8 mouse cellular contexts compared by ENCODE assay signal in genomic region chr7:81454331-81455039, GRCm38 (mm10). TPM values are rescaled to one million over a fixed set of nuclear protein-coding genes. Genes with fewer than 3 reads are reported as not detected.
DNase-seq lines count a peak whose midpoint lies in the region; ATAC-seq and TF ChIP-seq lines count a peak whose summit lies in the region.

No protein-coding gene starts in this region.

- H3K27me3 ChIP-seq in forebrain, embryonic 16.5 days (replicated peaks; ENCODE audit: control insufficient read depth, insufficient read depth, low read length) = peaks cover 63% of the 10 kb centered on the region
- H3K27me3 ChIP-seq in lung, embryonic 14.5 days (ENCODE audit: insufficient read depth, low read length) = peaks cover 70% of the 10 kb centered on the region

- peaks cover 0 to 8% of the 10 kb centered on the region in 2 experiments; a peak in 2 of 4 replicates for H3K4me1 ChIP-seq in ES-E14 (ENCODE audit: control insufficient read depth in 2 of 2, insufficient read depth in 2 of 2, low read length in 2 of 2, poor library complexity in 1 of 2)
- no peaks in the 10 kb centered on the region for H3K4me1 ChIP-seq in brown adipose tissue, adult 24 weeks (ENCODE audit: control insufficient read depth, insufficient read depth, insufficient read length, low read length)
- H3K4me1 ChIP-seq in forebrain, embryonic 16.5 days (replicated peaks; ENCODE audit: control insufficient read depth, insufficient read depth, low read length) = peaks cover 26% of the 10 kb centered on the region
- H3K4me1 ChIP-seq in lung, embryonic 14.5 days (ENCODE audit: insufficient read depth) = no peaks in the 10 kb centered on the region

- H3K4me3 ChIP-seq in ES-E14 (ENCODE audit: insufficient read depth in 1 of 2, low read depth in 1 of 2, low read length in 2 of 2, poor library complexity in 1 of 2, severe bottlenecking in 1 of 2) = peak overlapping the region; percentile 64 to 79
- peak overlapping the region; percentile 65 for H3K4me3 ChIP-seq in brown adipose tissue, adult 24 weeks (ENCODE audit: insufficient read depth, low read depth, low read length)
- peak overlapping the region; percentile 63 for H3K4me3 ChIP-seq in forebrain, embryonic 16.5 days (replicated peaks; ENCODE audit: low read length)
- H3K4me3 ChIP-seq in lung, embryonic 14.5 days (ENCODE audit: low read depth, low read length) = peak overlapping the region; percentile 49

- in situ Hi-C loops in ES-E14 (cut with MboI; ENCODE audit: low sequenced_read_pairs in 2 of 2, unreplicated experiment in 2 of 2) = no loop called here

- ATAC-seq in forebrain, embryonic 16.5 days = peak; percentile 54
- peak; percentile 50; the same call in 1 of the 2 replicates for ATAC-seq in lung, embryonic 14.5 days (ENCODE audit: insufficient read depth)

- H3K4me2 ChIP-seq in forebrain, embryonic 16.5 days (ENCODE audit: low read length) = peak overlapping the region; percentile 93
- peak overlapping the region; percentile 80 for H3K4me2 ChIP-seq in lung, embryonic 14.5 days

- no peak for DNase-seq in ES-E14 (ENCODE audit: low read depth, low spot score)
- peak; percentile 60 to 68 for DNase-seq in heart, postnatal 36 days
- DNase-seq in layer of hippocampus, adult 18-20 months (ENCODE audit: low spot score in 2 of 2) = peak; percentile 57 to 74
- DNase-seq in lung, embryonic 14.5 days = peak; percentile 13
- peak; percentile 49 for DNase-seq in retina, embryonic 14.5 days (ENCODE audit: low spot score)
- no peak for DNase-seq in c-Kit-positive CD71-positive TER-119-positive erythroid progenitor cells, embryonic 14.5 days (ENCODE audit: low spot score)

- H3K27ac ChIP-seq in ES-E14 (ENCODE audit: insufficient read depth, low read depth, low read length, poor library complexity, severe bottlenecking) = no peak overlapping the region
- H3K27ac ChIP-seq in brown adipose tissue, adult 24 weeks (replicated peaks; ENCODE audit: low read depth, low read length) = peak overlapping the region; percentile 25; the same call in 1 of the 2 replicates
- no peak overlapping the region for H3K27ac ChIP-seq in forebrain, embryonic 16.5 days (ENCODE audit: low read length)
- H3K27ac ChIP-seq in lung, embryonic 14.5 days (ENCODE audit: low read depth) = no peak overlapping the region

- no peak for TF ChIP-seq CTCF in lung, embryonic 14.5 days (IDR thresholded peaks at IDR 0.05; ENCODE audit: low read depth)

- H3K36me3 ChIP-seq in ES-E14 (ENCODE audit: control insufficient read depth, insufficient read depth, low read length, poor library complexity, severe bottlenecking) = no peaks in the 10 kb centered on the region
- H3K36me3 ChIP-seq in forebrain, embryonic 16.5 days (ENCODE audit: control insufficient read depth, insufficient read depth) = no peaks in the 10 kb centered on the region
- no peaks in the 10 kb centered on the region for H3K36me3 ChIP-seq in lung, embryonic 14.5 days (ENCODE audit: insufficient read depth)

- intact Hi-C loops in heart, postnatal 36 days (cut with DNase I) = loop anchor here (5.0 kb wide), 2 partner anchors 108 to 288 kb away; no protein-coding TSS in a partner anchor

- H3K9me3 ChIP-seq in ES-E14 (ENCODE audit: control insufficient read depth, insufficient read depth, low read depth, low read length) = no peaks in the 10 kb centered on the region
- H3K9me3 ChIP-seq in forebrain, embryonic 16.5 days (ENCODE audit: control insufficient read depth, low read length) = no peaks in the 10 kb centered on the region
- H3K9me3 ChIP-seq in lung, embryonic 14.5 days (ENCODE audit: low read depth, low read length) = no peaks in the 10 kb centered on the region

- WGBS in forebrain, embryonic 16.5 days = 2% methylated on average over 77 of the region's 87 CpGs
- WGBS in lung, embryonic 14.5 days = 2% methylated on average over 58 of the region's 87 CpGs

- H3K9ac ChIP-seq in ES-E14 (ENCODE audit: insufficient read depth, low read depth, low read length, poor library complexity, severe bottlenecking) = peak overlapping the region; percentile 50; the same call in 1 of the 2 replicates
- peak overlapping the region; percentile 48; the same call in 1 of the 2 replicates for H3K9ac ChIP-seq in forebrain, embryonic 16.5 days (replicated peaks; ENCODE audit: low read depth, low read length)
- H3K9ac ChIP-seq in lung, embryonic 14.5 days = peak overlapping the region; percentile 13; the same call in 1 of the 2 replicates

TF ChIP-seq in ES-E14, 5 proteins besides CTCF, POLR2A, EP300 and RAD21:
- no peak for TF ChIP-seq HCFC1 (IDR thresholded peaks at IDR 0.05; ENCODE audit: borderline replicate concordance, insufficient read depth, low read length)

RNA-seq across cellular contexts. Expression of gene Cpeb1, which starts 0.8 kb away (rescaled TPM):
- total RNA-seq in ES-E14 (2012; rRNA removed) = 2.3 and 5.8 TPM in 2 replicates
- 20.8 and 23.2 TPM in 2 replicates for polyA plus RNA-seq in brown adipose tissue, adult 24 weeks (2012; ENCODE audit: insufficient read depth, insufficient read length, missing spikeins)
- 2.1 and 2.9 TPM in 2 replicates for polyA plus RNA-seq in forebrain, embryonic 16.5 days (2015; fragmentation: Nextera tagmentation; extraction: Ambion mirVana)
- total RNA-seq in heart, postnatal 36 days (2021) = 10 to 100 TPM; 11.4 to 15.8 TPM
- 100 to 1,000 TPM; 114 to 125 TPM for total RNA-seq in layer of hippocampus, adult 18-20 months (2021)
- polyA plus RNA-seq in lung, embryonic 14.5 days (2014; fragmentation: Nextera tagmentation; extraction: Ambion mirVana) = 0.36 and 0.62 TPM in 2 replicates

RNA-seq across cellular contexts. Expression of gene Ap3b2, which starts 39.2 kb away (rescaled TPM):
- total RNA-seq in ES-E14 (2012; rRNA removed) = 3.8 and 5.3 TPM in 2 replicates
- polyA plus RNA-seq in brown adipose tissue, adult 24 weeks (2012; ENCODE audit: insufficient read depth, insufficient read length, missing spikeins) = not detected in 2 replicates
- 133 and 142 TPM in 2 replicates for polyA plus RNA-seq in forebrain, embryonic 16.5 days (2015; fragmentation: Nextera tagmentation; extraction: Ambion mirVana)
- total RNA-seq in heart, postnatal 36 days (2021) = under 1 TPM in 1 of 2 experiments, not detected in 1; 0.44 TPM
- total RNA-seq in layer of hippocampus, adult 18-20 months (2021) = 100 to 1,000 TPM; 164 to 171 TPM
- 0.14 and 0.55 TPM in 2 replicates for polyA plus RNA-seq in lung, embryonic 14.5 days (2014; fragmentation: Nextera tagmentation; extraction: Ambion mirVana)

RNA-seq across cellular contexts. Expression of gene BC048679, which starts 43.6 kb away (rescaled TPM):
- 0.62 TPM in 1 of 2 replicates, not detected in the other for total RNA-seq in ES-E14 (2012; rRNA removed)
- polyA plus RNA-seq in brown adipose tissue, adult 24 weeks (2012; ENCODE audit: insufficient read depth, insufficient read length, missing spikeins) = not detected in 2 replicates
- not detected in 2 replicates for polyA plus RNA-seq in forebrain, embryonic 16.5 days (2015; fragmentation: Nextera tagmentation; extraction: Ambion mirVana)
- total RNA-seq in heart, postnatal 36 days (2021) = not detected
- not detected for total RNA-seq in layer of hippocampus, adult 18-20 months (2021)
- polyA plus RNA-seq in lung, embryonic 14.5 days (2014; fragmentation: Nextera tagmentation; extraction: Ambion mirVana) = not detected in 2 replicates

Comparison
In these comparisons a context has a peak if more than half of its experiments do, and no peak if none do; other contexts are left out.
1. DNase-seq: peak in heart, postnatal 36 days (2 of 2), layer of hippocampus, adult 18-20 months (2 of 2), lung, embryonic 14.5 days (single experiment) and retina, embryonic 14.5 days (single experiment); none in ES-E14 (single experiment) and c-Kit-positive CD71-positive TER-119-positive erythroid progenitor cells, embryonic 14.5 days (single experiment).
2. RNA of gene Cpeb1, which starts 0.8 kb away (total RNA-seq): 114 to 125 TPM in layer of hippocampus, adult 18-20 months; 11.4 to 15.8 TPM in heart, postnatal 36 days and 2.3 to 5.8 TPM in ES-E14; every median in the first group is over 4 times any median in the second.
3. RNA of gene Ap3b2, which starts 39.2 kb away (total RNA-seq): 164 to 171 TPM in layer of hippocampus, adult 18-20 months; 3.8 to 5.3 TPM in ES-E14 and 0.44 TPM in heart, postnatal 36 days; every median in the first group is over 10 times any median in the second.
4. Peak in every context shown above with its lines, with median percentiles within 50 percentile points of each other: H3K4me3 ChIP-seq and H3K9ac ChIP-seq.